Mouse (Mus musculus) fat pad, adult 2 months (tissue): ENCODE results near the gene Hmg20b.
A peak's percentile ranks its signal among the peaks of the same experiment; 100 is the strongest.

Experiments
- DNase-seq: peaks from one replicate; pipeline ENCODE4 v3.0.0-alpha.2; 2011; ENCODE audit warnings: low read depth, low spot score; ENCODE audit errors: extremely low read depth

The Hmg20b gene

DNA sequence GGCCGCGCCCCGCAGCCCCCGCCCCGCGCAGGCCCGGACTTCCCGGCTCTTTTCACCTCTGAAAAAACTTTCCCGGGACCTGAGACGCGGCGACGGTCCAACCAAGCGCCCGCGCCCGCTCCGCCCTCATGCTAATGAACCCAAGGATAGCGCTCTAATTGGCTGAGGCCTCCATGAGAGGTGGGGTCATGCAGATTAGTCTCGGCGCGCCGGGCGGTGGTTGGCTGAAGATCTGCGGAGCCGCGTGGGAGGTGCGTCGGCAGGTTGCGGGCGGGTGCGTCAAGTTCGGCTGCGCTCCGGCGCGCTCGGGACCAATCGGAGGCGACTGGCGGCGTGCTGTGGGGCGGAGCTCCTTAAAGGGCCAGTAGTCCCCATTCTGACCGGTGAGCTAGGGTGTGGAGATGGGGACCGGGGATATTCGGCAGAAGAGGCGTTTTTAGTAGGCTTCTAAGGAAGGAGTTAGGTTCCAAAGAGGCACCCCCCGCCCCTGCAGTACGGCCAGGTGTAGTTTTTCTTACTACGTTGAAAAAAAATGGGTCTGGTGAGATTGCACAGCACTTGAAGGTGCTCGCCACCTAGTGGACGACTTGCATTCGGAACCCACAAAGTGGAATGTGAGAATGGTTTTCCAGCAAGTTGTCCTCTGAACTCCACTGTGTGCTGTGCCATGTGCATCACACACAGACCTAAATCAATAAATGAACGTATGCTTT lies at the start of gene Hmg20b:
Gene Hmg20b (minus strand): TSS at position 130 of the 713 bp plus-strand sequence.
- peak; percentile 84 for DNase-seq

DNA sequence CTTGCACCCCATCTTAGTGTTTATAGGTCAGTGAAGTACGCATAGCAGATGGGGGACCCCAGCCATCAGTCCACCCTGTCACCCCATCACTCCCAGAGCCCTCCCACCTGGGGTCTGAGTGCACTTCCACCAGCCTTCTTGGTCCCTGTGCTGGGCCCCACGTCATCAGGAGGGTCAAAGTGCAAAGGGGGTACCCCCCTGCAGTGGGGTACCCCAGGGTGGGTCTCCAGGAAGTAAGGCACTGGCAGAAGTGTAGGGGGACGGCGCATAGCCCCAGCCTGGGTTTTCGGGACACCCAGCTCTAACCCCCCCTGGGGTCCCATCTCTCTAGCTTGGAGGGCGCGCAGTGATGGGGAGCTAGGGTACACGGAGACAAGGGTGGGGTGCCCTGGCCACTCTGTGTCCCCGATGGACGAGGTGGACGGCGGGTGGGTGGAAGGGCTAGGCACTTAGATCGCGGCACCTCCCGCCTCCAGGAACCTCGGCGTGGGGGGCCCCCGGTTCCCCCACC lies 49.6 kb upstream of the Hmg20b start:
- no peak for DNase-seq

DNA sequence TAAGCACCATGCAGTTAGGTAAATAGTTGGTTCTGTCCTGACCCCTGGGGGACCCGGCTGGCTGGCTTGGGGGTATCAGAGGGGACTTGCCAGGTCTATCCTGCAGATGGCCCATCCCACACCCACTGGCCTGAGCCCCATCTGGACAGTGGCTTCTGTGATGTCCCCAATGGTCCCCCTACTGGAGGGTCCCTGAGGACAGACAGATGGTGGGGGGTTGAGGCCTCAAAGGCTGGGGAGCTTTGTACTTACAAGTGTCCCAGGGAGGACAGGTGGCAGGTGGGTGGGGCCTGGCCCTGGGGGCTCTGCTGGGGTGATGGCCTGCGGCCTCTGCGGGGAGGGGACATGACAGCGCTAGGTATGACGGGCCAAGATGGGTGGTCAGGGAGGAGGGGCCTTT lies 49.0 kb upstream of the Hmg20b start:
- no peak for DNase-seq

DNA sequence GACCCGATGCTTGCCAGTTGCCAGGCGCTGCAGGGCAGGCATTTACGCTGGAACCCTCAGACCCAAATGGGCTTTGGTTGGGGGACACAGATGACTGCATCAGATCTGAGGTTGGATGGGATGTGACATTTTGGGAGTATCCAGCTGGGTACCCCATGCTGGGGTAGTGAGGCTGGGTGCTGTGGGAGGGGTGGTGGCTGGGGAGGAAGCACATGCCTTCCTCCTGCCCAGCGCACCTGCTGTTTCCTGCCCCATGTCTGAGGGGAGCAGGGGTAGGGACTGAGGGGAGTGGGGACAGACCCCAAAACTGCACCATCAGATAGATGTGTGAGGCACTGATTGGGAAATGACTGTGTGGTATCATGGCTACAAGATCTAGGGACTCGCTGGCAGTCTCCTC lies 46.5 kb upstream of the Hmg20b start:
- DNase-seq, result no peak

DNA sequence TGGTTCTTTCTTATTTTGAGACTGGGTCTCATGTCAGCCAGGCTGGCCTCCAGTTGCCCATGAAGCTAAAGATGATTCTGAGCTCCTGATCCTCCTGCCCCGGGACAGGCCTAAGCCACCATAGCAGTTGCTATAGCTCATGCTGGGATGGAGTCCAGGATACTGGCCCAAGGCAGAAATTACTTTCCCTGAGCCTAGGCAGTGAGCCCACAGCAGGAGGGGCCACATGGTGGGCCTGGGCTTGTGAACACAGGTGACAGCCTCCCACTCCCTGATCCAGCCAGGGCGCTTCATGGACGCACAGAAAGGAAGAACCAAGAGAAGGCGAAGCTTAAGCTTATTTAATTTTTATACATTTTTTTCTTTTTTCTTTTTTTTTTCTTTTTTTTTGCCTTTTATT lies 45.6 kb upstream of the Hmg20b start:
- DNase-seq, result no peak

DNA sequence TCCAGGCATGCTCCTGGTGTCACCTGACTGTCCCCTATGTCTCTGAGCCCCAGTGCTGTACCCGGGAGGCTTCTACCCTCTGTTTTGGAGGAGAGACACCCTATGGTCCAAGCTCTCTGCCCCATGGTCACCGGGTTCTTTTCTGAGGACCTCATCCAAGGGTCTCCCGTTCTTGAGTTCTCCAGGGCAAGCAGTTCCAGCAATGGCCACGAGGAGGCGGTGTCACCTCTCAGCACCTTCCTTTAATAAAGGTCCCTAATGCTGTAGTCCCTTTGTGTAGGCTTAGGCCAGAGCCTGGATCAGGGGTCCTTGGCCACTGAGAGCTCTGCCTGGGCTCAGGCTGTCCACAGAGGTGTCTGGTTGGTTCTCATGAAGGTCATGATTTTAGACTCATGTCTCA lies 44.8 kb upstream of the Hmg20b start:
- DNase-seq, result no peak

DNA sequence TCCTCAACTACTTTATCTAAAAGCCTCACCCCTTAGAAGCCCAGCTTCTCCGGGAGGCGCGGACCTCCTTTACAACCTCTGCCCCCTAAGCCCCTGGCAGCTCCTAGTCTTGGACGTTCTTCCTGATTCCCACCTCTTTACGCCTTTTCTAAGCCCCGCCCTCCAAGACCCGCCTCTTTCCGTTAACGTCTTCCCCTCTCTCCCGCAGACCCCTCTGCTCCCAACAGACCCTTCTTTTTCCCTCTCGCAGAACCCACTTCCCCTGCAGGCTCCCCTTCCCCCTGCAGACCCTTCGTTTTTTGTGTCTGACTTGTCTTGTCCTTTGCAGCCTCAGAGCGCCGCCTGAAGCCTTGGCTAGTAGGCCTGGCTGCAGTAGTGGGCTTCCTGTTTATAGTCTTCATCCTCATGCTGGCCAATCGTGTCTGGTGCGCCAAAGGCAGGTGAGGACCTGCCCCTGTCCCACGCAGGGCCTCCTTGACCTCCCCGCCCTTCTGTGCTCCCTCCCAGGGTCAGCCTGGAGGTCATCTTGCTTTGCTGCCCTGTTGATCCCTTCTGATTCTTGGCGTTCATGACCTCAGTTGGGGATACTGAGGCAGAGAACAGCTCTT lies 43.3 kb upstream of the Hmg20b start:
- no peak for DNase-seq

DNA sequence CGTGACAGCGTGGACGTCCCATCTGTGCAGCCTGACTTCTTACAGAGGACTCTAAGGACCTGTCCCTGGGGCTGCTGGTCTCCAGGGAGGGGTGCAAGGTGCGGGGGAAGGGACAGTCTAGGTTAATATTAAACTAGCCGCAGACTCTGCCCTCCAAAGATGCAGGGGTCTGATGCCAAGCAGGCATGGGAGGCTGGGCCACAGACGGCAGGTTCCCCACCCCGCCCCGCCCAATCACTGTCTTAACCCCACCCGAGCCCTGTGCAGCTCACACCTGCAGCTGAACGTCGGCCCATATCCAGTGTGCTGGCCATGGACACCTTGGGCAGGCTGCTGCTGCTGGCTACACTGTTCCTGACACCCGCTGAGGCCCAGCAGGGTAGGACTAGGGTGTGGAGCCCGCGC lies 42.5 kb upstream of the Hmg20b start, which contains the start of gene Smim24:
Gene Smim24 (plus strand): TSS at position 271 of the 405 bp plus-strand sequence.
- no peak for DNase-seq

DNA sequence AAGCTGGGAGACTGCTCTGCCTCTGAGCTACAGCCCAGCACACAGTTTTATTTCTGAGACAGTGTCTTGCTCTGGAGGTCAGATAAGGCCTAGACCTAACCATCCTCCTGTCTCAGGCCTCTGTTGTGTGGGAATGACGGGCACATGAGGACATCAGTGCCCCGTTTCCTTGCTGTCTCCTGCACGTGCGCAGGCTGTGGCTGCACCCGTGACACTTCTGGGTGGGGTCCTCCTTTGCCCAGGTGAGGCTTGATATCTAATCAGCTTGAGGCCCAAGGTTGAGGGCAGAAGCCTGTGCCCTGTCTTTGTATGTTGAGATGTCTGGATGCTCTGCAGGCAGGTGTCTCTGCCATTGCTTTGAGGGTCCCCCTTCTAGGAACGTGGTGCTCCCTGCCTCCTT lies 42.0 kb upstream of the Hmg20b start:
- no peak for DNase-seq

DNA sequence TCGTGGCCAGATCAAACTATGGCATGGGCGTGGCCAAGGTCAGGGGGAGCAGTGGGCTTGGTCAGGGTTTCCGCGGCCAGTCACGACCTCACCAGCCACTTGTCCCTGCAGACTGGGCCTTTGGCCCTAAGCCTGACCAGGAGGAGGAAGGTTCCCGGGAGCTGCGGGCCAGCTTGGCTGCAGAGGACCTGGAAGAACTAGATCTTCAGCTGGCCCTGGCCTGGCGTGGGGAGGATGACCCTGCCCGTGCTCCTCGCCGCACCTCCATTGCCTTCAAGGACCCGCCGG lies 40.3 kb upstream of the Hmg20b start:
- no peak for DNase-seq

DNA sequence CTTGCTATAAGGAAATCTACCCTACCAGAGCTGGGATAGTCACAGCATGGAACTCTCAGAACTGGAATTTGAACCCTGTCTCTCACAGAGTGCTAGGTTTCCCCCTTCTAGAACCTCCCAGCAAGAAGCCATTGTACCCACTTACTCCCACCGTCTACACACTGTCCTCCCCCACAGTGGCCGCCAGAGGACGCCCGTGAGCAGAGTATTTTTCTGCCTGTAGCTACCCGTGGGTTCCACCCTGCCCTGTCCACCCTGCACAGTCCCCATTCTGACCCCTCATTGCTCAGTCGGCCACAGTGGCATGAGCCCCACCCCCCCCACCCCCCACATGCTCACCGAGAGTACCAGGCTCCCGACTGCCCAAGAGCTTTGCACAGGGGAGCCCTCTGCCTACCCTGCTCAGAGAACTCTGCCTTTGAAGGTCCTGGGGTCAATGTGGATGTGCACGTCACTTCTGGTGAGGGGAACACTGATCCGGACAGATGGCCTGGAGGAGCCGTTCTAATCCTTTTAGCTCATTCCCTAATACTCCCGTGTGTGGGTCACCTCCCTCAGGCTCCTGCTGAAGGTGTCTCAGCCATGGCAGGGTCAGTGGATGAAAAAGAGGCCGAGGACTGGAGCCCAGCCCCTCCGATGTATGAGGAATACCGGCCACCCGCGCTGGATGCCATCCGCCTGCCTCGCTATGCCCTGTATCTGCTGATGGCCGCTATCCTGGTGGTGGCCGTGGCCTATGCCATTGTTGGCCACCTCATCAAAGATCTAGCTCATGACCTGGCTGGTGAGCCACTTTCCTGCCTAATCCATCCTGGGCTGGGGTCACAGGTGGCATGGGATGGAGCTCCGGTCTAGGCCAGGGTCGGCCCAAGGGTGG lies 39.8 kb upstream of the Hmg20b start:
- no peak for DNase-seq

DNA sequence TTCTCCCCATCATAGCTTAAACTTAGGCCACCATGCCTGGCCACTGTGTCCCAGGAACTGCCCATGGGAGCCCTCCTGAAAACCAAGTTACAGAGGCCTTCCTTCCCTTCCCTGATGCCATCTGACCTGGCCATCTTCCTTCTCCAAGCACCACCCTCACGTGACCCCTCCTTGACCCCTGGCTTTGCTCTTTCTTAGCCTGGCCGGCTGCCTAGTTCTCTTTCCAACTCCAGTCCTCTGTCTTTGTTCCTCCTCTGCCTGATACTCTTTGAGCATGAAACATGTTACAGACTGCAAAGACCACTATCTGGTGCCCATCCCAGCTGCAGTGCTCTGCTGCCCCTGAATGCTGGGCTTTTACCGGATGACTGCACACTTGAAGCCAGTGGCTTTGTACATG lies 39.1 kb upstream of the Hmg20b start:
- DNase-seq, result no peak

DNA sequence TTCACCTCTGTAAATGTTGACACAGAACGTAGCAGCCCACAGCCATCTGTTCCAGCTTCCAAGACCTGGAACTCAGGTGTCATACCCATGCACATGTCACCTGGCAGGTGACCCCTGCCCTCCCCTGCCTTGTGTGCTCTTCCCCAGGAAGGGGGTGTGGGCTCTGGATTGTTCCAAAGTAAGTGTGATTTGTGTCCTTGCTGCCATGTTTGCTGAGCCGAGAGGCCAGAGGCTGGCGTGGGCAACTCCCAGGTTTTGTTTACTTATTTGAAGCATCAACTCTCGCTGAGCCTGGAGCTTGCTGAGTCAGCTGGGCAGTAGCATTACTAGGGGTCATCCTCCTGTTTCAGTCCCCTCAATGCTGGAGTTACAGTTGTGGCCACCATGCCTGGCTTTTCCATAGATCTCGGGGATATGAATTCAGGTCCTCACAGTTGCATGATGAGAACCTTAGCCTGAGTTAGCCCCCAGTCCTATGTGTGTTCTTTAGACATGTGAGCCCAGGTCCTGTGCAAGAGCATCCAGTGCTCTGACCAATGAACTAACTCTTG lies 38.3 kb upstream of the Hmg20b start, which contains the start of gene Gm48552:
Gene Gm48552 (plus strand): TSS at position 501 of the 551 bp plus-strand sequence.
- DNase-seq, result no peak

DNA sequence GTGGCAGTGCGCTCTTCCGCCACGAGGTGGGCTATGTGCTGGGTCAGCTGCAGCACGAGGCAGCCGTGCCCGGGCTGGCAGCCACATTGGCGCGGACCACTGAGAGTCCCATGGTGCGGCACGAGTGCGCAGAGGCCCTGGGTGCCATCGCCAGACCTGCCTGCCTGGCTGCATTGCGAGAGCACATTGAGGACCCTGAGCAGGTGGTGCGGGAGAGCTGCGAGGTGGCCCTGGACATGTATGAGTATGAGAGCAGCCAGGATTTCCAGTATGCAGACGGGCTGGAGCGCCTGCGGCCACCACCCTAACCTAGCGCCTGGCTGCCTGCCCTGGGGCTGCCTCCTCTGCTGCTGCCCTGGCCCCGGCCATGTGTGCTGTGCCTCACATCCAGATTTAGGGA lies 37.4 kb upstream of the Hmg20b start:
- DNase-seq, result no peak

DNA sequence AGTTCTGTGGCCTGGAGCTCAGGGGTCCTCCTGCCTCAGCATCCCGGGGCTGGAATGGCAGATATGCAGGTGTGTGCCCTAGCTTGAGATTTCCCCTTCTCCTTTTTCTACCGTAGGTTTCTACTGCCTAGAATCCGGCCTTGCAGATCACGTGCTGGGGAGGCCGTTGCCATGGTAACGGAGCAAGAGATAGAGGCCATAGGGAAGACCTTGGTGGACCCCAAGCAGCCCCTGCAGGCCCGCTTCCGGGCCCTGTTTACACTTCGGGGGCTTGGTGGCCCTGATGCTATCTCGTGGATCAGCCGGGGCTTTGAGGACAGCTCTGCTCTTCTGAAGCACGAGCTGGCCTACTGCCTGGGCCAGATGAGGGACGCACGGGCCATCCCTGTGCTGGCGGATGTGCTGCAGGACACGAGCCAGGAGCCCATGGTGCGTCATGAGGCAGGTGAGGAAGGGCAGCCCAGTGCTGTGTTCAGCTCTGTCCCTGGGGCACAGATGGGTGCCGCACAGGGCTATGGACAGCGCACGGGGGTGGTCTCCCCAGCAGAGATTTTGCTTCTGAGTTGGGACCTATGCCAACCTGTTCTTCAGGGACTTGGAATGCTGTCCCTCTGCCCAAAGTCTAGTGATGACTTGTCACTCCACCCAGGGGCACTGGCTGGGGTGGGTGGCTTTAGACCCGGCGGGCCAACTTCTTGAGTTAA lies 35.5 kb upstream of the Hmg20b start:
- DNase-seq, result no peak

DNA sequence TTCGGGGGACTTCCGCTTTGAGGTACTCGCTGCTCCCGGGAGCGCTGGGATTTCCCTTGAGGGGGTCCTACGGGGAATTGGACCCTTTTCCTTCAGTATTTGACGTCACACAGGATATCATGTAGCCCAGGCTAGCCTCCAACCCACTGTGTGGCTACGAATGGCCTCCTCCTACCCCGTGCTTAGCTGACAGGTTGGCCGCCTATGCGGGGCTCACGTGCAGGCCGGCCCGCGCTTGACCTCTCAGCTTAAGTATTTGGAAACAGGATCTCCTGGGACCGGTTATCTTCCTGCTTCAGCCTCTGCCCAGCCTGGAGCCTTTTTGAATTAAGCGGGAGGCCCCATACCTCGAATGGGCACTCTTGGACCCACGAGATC lies 34.3 kb upstream of the Hmg20b start:
- no peak for DNase-seq

DNA sequence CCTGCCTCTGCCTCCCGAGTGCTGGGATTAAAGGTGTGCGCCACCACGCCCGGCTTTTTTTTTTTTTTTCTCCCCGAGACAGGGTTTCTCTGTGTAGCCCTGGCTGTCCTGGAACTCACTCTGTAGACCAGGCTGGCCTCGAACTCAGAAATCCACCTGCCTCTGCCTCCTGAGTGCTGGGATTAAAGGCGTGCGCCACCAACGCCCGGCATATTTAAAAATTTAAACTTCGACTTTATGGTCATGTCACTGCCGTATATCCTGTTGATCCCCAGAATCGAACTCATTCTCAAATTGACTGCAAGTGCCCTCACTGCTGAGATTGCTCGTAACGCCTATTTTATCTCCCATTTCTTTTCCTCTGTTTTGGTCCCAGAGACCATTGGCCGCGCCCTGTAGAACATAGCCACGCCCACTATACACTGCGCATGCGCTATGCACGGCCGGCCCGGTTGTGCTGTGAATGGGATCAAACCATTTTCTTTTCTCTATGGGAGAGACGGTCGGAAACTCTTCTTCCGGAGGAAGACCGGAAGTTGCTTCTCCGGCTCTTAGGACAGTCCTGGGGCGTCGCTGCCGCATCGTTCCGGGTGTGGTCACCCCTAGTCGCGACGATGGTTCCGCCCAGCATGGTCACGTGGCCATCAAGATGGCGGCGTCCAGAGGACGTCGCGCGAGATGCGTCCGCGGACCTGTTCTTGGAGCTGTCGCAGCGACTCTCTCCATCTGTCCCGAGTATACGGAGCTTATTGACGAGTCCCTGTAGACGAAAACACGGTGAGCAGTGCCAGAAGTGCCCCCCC lies 33.7 kb upstream of the Hmg20b start, which contains the start of the genes Dohh and Gm48551:
Gene Dohh (plus strand): TSS at position 627 of the 803 bp plus-strand sequence.
Gene Gm48551 (plus strand): TSS at position 665 of the 803 bp plus-strand sequence.
- peak; percentile 88 for DNase-seq

DNA sequence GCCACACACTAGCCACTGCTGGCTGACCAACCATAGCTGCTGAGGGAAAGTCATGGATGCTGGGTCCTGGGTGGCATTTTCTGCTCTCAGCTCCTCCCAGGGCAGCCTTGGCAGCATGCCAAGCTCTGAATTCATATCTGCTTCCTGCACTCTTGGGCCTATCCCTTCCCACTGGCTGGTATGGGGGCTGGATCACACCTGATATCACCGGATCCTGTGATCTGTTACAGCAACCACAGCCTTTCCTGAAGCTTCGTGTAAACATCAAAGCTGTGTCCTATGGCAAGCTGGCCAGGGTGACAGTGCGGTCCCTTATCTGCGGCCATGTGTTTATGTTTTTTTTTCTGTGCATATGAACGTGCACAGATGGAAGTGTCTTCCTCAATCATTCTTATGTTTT lies 31.8 kb upstream of the Hmg20b start:
- DNase-seq, result no peak

DNA sequence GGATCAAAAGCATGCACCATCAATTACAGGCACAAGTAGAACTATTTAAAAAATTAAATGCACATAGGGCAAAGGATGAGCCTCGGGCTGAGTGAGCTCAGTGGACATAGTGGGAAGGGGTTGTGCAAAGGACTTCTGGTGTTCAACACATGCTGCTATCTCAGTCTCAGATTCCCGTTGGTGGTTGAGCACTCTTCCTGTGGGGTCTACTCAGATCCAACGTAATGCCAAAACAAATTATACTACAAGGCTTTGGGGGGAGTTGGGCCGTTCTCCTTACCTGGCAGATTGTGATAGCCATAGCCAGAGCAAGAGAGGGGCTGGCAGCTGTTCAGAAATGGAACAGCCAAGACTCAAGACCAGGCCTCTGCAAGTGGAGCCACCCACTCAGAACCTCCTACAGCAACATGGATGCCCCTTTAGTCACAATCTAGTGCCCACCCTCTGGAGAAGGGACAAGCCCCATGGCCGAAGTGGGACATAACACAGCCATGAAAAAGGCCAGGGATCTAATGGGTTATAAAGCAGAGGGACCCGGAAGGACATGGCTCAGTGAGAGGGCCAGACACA lies 29.6 kb upstream of the Hmg20b start:
- DNase-seq, result no peak

DNA sequence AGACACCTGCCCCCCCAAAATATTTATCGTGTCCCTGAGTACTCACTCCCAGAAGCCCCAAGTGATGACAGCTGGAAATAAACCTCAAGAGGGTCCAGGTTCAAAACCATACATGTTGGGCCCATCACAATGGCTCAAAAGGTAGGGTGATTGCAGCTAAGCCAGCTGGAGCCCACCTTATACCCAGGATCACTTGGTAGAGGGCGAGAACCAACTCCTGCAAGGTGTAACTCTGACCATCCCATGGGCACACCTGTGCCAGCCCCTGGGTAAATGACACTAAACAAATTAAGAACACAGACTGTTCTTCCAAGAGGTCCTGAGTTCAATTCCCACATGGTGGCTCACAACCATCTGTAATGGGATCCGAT lies 28.9 kb upstream of the Hmg20b start:
- no peak for DNase-seq
